Mouse (Mus musculus): ENCODE results near the gene Hmgn1. TPM values are rescaled to one million over a fixed set of nuclear protein-coding genes. Genes with fewer than 3 reads are reported as not detected.
A peak's percentile ranks its signal among the peaks of the same experiment; 100 is the strongest.
"Not testable (repeated sequence)": the region's sequence is repeated elsewhere in the genome, so short reads cannot be mapped to it uniquely, and the experiment has no call there.

The Hmgn1 gene
- total RNA-seq, 1 experiment from 2014 or later: 351 TPM

DNA sequence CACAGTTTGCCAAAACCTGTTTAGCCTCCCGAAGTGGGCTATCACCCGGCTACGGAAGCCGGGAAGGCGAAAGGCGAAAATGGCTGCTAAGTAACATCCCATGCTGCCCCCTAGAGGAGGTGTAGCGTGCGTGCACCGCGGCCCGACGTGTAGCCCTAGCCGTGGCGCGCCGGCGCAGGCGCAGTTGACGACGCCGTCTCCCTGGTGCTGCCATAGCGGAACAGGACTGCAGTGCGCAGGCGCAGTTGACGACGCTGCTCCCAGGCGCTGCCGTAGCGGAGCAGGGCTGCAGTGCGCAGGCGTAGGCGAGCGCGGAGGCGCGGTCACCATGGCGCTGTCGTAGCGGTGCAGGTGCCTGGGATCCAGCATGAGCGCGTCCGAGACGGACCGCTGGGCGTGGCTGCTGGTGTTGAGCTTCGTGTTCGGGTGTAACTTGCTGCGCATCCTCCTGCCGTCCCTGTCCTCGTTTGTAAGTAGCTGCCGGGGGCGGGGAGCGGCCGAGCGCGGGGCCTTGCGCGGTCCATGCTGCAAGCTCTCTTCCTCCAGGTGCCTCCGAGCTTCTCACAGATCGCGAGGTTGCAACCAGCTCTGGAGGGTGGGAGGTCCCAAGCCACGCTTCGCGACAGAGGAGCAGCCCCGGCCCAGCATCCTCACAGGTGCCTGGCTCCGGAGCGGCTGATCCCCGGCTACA, 17.7 kb upstream of the Hmgn1 start, which contains the start of gene Wrb:
Gene Wrb (plus strand): TSS at position 298 of the 691 bp plus-strand sequence.
- ATAC-seq (replicated peaks in 1 of 2; ENCODE audit: insufficient read depth in 1 of 2, low FRiP score in 2 of 2, low TSS enrichment in 1 of 2, low read depth in 1 of 2, poor library complexity in 2 of 2, severe bottlenecking in 2 of 2): peak; percentile 95 to 99

GRCm38 (mm10) chr16:96144748-96145109, 17.2 kb upstream of the Hmgn1 start:
- not testable (repeated sequence) for ATAC-seq (replicated peaks in 1 of 2; ENCODE audit: insufficient read depth in 1 of 2, low FRiP score in 2 of 2, low TSS enrichment in 1 of 2, low read depth in 1 of 2, poor library complexity in 2 of 2, severe bottlenecking in 2 of 2)

DNA sequence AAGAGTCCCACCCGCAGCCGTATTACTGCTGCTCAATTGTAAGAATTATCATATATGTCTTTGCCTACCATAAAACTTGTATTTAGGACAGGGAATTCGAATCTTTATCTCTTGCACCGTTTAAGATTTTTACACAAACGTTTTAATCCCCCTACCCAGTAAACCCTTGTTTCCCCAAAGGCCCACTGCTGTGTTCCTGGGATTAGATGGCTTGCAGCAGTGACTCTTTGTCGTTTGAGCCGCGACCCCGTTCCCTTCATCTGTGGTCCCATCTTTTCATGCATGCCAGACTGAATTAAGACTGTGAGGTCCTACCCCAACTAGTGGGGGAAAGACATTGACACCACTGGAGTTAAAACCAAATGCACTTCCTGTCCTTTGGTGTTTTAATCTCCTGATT, 937 bp upstream of the Hmgn1 start:
- no peak for ATAC-seq (replicated peaks in 1 of 2; ENCODE audit: insufficient read depth in 1 of 2, low FRiP score in 2 of 2, low TSS enrichment in 1 of 2, low read depth in 1 of 2, poor library complexity in 2 of 2, severe bottlenecking in 2 of 2)

DNA sequence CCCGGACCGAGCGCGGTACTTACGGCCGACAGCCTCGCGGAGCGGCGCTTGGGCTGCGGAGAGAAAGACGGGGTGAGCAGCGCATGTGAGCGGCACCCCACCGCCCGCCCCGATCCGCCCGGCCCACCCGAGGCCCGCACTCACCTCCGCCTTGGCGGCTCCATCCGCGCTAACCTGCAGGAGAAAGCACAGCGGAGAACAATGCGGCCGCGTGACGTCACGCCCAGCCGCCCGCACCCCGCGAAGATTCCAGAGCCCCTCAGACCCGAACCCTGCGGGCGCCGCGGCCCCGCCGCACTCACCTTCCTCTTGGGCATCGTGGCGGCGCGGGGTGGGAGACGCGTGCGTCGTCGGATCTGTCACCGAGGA, 257 bp downstream of the Hmgn1 start:
- peak; percentile 2 to 21; a peak in 1 of 4 replicates for ATAC-seq (replicated peaks in 1 of 2; ENCODE audit: insufficient read depth in 1 of 2, low FRiP score in 2 of 2, low TSS enrichment in 1 of 2, low read depth in 1 of 2, poor library complexity in 2 of 2, severe bottlenecking in 2 of 2)

- ATAC-seq (replicated peaks in 1 of 2; ENCODE audit: insufficient read depth in 1 of 2, low FRiP score in 2 of 2, low TSS enrichment in 1 of 2, low read depth in 1 of 2, poor library complexity in 2 of 2, severe bottlenecking in 2 of 2): no peak
These were observed 801 bp downstream of the Hmgn1 start for GRCm38 (mm10) chr16:96126684-96127171.

DNA sequence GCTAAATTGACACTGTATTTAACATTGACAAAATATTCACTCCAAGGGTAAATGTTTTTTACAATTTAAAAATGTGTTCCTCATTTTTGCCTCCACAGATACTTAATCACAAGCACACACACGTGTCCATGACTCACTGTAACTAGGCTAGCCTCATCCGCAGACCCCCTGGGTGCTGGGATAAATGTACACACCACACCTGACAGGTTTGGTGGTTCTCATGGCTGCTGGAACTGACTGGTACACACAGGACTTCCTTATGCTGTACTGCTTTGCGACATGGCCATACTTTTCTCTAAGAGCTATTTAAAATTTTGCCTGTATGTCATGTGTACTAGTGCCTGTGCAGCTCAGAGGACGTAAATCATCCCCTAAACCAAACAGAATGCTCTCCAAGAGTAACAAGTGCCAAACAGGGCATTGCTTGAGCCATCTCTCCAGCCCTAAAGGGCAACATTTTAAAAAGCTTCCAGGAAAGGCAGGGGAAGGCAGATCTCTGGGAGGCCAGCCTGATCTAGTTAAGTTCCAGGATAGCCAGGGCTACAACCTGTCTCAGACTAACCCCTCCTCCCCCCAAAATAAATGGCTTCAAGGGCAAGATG, 7.4 kb downstream of the Hmgn1 start:
- no peak for ATAC-seq (replicated peaks in 1 of 2; ENCODE audit: insufficient read depth in 1 of 2, low FRiP score in 2 of 2, low TSS enrichment in 1 of 2, low read depth in 1 of 2, poor library complexity in 2 of 2, severe bottlenecking in 2 of 2)

DNA sequence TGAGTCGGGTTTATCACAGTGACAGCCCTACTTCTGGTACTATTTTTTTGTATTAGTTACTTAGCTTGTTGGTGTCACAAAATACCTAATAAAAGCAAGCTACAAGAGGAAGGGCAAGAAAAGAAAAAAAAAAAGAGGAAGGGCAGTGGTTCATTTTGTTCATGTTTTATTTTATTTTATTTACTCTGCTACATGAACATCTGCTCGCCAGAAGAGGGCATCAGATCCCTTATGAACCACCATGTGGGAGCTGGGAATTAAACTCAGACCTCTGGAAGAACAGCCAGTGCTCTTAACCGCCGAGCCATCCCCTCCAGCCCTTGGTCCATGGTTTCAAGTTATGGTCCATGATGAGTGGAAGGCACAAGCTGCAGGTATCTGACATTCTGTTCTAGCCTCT, 12.8 kb downstream of the Hmgn1 start:
- ATAC-seq (replicated peaks in 1 of 2; ENCODE audit: insufficient read depth in 1 of 2, low FRiP score in 2 of 2, low TSS enrichment in 1 of 2, low read depth in 1 of 2, poor library complexity in 2 of 2, severe bottlenecking in 2 of 2): no peak; a peak in 1 of 4 replicates

GRCm38 (mm10) chr16:96112769-96113168, 14.8 kb downstream of the Hmgn1 start:
- ATAC-seq (replicated peaks in 1 of 2; ENCODE audit: insufficient read depth in 1 of 2, low FRiP score in 2 of 2, low TSS enrichment in 1 of 2, low read depth in 1 of 2, poor library complexity in 2 of 2, severe bottlenecking in 2 of 2): no peak

DNA sequence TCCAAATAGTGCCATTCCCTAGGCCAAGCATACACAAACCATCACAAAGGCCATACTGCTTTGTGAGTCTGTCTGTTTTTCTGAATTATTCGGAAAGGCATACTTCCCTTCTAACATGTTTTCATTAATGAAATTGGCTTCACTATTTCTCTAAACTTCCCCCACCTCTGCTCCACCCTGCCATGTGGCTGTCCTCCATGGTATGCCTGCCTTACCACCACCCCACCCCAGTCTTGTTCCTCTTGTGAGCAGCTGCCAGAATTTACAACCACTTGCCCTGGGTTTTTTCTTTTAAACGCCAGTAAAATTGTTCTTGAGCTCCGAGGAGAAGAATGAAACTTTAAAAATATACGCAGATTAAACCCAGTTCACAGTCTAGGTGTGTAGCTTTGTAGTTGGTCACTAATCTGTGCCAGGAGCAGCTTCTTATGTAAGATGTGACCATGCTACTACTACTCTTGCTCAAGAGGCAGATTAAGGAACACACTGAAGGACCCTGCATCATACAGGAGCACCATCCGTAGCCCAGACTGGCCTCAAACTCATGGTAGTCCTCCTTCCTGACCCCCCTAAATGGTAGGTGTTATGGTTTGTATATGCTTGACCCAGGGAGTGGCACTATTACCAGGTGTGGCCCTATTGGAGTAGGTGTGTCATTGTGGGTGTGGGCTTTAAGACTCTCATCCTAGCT, 16.7 kb downstream of the Hmgn1 start:
- peak in 1 of 2 experiments; percentile 49; a peak in 1 of 4 replicates for ATAC-seq (replicated peaks in 1 of 2; ENCODE audit: insufficient read depth in 1 of 2, low FRiP score in 2 of 2, low TSS enrichment in 1 of 2, low read depth in 1 of 2, poor library complexity in 2 of 2, severe bottlenecking in 2 of 2)

DNA sequence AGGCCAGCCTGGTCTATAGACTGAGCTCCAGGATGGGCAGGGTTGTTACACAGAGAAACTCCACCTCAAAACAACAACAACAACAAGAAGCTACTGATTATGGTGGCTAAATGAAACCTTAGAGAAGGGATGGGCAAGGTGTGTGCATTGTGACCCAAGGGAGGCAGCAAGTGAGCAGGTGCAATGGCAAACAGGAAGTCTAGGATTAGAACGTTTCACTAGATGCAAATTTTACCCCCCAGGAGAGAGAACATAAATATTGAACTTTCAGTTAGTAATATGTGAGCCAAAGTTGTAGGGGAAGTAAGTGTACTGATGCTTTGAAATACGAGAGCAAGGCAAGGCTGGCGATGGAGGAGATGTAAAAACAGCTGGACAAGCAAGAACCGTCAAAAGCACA, 17.9 kb downstream of the Hmgn1 start:
- no peak for ATAC-seq (replicated peaks in 1 of 2; ENCODE audit: insufficient read depth in 1 of 2, low FRiP score in 2 of 2, low TSS enrichment in 1 of 2, low read depth in 1 of 2, poor library complexity in 2 of 2, severe bottlenecking in 2 of 2)

DNA sequence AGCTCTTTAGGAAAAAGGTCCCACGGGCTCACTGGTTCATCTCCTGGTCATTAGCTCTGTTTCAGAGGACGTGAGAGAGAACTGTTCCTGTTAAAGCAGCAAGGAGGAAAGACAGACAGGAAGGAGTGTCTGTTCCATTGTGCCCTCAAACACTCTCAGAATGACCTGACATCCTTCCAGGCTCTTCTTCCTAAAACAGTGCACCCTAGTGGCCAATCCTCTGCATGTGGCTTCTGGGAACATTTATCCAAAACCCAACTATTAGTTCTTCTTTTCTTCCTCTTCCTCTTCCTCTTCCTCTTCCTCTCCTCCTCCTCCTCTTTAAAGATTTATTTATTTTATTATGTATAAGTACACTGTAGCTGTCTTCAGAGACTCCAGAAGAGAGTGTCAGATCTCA, 24.5 kb downstream of the Hmgn1 start:
- ATAC-seq (replicated peaks in 1 of 2; ENCODE audit: insufficient read depth in 1 of 2, low FRiP score in 2 of 2, low TSS enrichment in 1 of 2, low read depth in 1 of 2, poor library complexity in 2 of 2, severe bottlenecking in 2 of 2): no peak

- not testable (repeated sequence) for ATAC-seq (replicated peaks in 1 of 2; ENCODE audit: insufficient read depth in 1 of 2, low FRiP score in 2 of 2, low TSS enrichment in 1 of 2, low read depth in 1 of 2, poor library complexity in 2 of 2, severe bottlenecking in 2 of 2)
These were observed 29.7 kb downstream of the Hmgn1 start for GRCm38 (mm10) chr16:96097811-96098210.

DNA sequence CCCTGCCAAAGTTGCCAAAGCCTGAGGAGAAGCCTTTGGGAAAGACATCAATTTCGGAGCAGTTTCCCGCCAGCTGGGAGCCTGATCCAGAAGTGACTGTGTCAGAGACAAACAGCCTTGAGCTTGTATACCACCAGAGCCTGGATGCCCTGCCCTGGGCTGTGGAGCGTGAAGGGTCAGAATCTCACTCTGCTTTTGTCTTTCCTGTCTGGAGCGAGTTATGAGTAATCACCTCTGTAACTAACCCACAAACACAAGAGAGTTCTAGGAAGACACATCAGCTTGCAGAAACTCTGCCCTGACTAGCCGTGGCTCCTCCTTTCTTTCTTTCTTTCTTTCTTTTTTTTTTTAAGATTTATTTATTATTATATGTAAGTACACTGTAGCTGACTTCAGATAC, 31.6 kb downstream of the Hmgn1 start:
- ATAC-seq (replicated peaks in 1 of 2; ENCODE audit: insufficient read depth in 1 of 2, low FRiP score in 2 of 2, low TSS enrichment in 1 of 2, low read depth in 1 of 2, poor library complexity in 2 of 2, severe bottlenecking in 2 of 2): no peak

DNA sequence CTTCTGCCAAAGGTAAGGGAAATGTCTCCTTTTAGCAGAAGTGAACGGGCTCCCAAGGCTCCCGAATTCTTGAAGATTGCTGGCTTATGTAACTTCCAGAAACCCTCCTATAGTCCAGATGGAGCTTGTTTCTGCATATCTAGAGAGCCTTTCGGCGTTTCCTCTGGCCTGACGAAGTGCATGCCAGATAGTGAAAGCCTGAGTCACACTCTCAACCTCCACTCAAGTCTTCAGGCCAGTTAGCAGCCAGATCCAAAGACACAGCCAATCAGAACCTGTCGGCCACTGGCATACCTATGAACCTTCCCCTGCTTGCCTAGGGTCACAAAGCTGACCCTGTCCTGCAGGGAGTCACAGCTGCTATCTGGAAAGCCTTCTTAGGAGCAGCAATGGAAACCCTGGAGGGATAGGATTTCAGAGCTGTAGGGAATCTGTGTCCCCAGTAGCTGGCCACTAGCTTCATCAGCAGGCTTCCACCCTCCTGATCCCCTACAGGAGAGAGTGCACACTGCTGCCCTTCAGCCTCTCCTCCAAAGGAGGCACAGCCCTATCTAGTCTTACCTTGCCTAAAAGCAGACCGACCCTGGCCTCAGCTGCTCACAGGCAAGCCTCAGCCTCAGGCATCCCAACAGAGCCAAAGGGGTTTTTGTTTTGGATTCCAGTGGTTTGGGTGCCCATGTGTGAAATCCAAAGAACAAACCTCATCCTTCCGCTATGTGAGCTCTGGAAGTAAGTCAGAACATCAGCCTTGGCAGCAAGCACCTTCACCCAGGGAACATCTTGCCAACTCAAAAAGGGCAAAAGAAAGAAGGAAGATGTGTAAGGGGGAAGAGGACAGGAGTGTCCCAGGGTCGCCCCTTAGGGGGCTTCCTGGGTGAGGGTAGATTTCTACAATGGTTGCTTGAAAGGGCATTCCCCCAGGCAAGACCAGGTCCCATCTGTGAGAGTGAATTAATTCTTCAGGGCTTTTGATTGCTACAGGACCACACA, 35.7 kb downstream of the Hmgn1 start:
- no peak for ATAC-seq (replicated peaks in 1 of 2; ENCODE audit: insufficient read depth in 1 of 2, low FRiP score in 2 of 2, low TSS enrichment in 1 of 2, low read depth in 1 of 2, poor library complexity in 2 of 2, severe bottlenecking in 2 of 2)

DNA sequence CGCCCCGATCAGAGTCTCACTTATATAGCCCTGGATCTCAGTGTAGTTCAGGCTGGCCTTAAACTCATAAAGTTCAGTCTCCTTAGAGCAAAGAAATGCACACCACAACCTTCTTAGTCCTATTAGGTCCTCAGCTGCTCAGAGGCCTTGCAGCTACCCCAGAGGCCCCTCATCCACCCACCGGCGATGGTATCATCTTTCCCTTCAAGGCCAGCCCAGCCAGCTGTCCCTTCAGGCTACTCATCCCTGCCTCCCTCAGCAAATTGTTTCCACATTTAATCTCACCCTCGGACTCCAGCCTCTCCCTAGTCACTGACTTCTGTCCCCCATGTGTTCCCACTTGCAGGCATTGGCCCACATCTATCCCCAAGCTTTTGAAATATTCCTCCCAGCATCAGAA, 39.4 kb downstream of the Hmgn1 start:
- no peak for ATAC-seq (replicated peaks in 1 of 2; ENCODE audit: insufficient read depth in 1 of 2, low FRiP score in 2 of 2, low TSS enrichment in 1 of 2, low read depth in 1 of 2, poor library complexity in 2 of 2, severe bottlenecking in 2 of 2)

DNA sequence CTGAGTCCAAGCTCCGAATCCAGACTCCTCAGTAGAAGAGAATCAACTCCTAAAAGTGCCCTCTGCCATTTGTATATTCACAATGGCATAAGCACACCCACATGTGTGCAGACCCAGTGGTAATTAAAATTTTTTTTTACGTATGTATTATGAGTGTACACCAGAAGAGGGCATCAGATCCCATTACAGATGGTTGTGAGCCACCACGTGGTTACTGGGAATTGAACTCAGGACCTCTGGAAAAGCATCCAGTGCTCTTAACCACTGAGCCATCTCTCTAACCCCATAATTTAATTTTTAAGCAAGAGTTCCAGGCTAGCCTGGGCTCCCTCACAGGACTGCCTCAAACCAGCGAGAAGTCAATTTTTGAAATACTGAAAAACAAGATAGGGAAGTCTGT, 40.1 kb downstream of the Hmgn1 start:
- ATAC-seq (replicated peaks in 1 of 2; ENCODE audit: insufficient read depth in 1 of 2, low FRiP score in 2 of 2, low TSS enrichment in 1 of 2, low read depth in 1 of 2, poor library complexity in 2 of 2, severe bottlenecking in 2 of 2): no peak

DNA sequence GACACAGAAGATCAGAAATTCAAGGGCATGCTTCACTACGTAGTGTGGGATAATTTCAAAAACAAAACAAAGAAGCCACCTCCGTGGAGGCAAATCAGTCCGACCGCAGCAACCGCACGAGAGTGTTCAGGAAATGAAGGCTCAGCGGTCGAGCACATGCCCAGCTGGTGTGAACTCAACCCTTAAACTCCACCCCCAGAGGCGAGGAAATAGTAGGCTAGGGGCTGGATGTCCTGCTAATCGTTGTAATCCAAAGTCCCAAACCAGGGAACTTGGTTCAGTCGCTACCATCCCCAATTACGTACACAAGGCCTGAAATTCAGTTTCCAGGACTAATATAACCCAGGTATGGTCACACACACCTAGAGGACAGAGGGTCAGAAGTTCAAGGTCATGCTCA, 40.5 kb downstream of the Hmgn1 start:
- peak; percentile 36 to 48 for ATAC-seq (replicated peaks in 1 of 2; ENCODE audit: insufficient read depth in 1 of 2, low FRiP score in 2 of 2, low TSS enrichment in 1 of 2, low read depth in 1 of 2, poor library complexity in 2 of 2, severe bottlenecking in 2 of 2)
